Mouse (Mus musculus): Measurements from ENCODE around the gene Gltpd2.

- peak; percentile 23; the same call in 1 of the 2 replicates for TF ChIP-seq CTCF (IDR thresholded peaks at IDR 0.05; ENCODE audit: low read depth)
- TF ChIP-seq EP300 (optimal IDR thresholded peaks at IDR 0.05), result no peak
These were observed 5.5 kb upstream of the Gltpd2 start for GRCm38 (mm10) chr11:70513520-70513919.
